Mouse (Mus musculus) left cerebral cortex, adult 8-10 months (tissue): ENCODE results near the gene Abi2. TPM values are rescaled to one million over a fixed set of nuclear protein-coding genes. Genes with fewer than 3 reads are reported as not detected.
"Not testable (repeated sequence)": the region's sequence is repeated elsewhere in the genome, so short reads cannot be mapped to it uniquely, and the experiment has no call there.

Experiments used
- DNase-seq, 2 experiments: peaks; one replicate each; pipeline ENCODE4 v3.0.0; 2022; ENCODE audit warnings: low spot score in 2 of 2
- total RNA-seq, 4 experiments: library from RNA; stranded (reverse); gene quantifications; 2 replicates each; pipeline ENCODE4 v1.2.4; 2022

The Abi2 gene
- total RNA-seq, result 100 to 1,000 TPM; 362 to 403 (median 394) TPM

- DNase-seq, result peak; percentile 77 to 89
Observed at GRCm38 (mm10) chr1:60409168-60409828, at the start of gene Abi2. Gene Abi2 (plus strand): TSS chr1:60409619.

- DNase-seq, result no peak
Observed at GRCm38 (mm10) chr1:60361626-60362025, 47.8 kb upstream of the Abi2 start.

GRCm38 (mm10) chr1:60376556-60376955 is 32.9 kb upstream of the Abi2 start:
- no peak for DNase-seq

GRCm38 (mm10) chr1:60381910-60382309 is 27.5 kb upstream of the Abi2 start:
- no peak for DNase-seq

- DNase-seq, result no peak
Observed at GRCm38 (mm10) chr1:60404848-60405247, 4.6 kb upstream of the Abi2 start.

GRCm38 (mm10) chr1:60408501-60409167 is 785 bp upstream of the Abi2 start:
- DNase-seq, result no peak

GRCm38 (mm10) chr1:60409928-60410817 is 754 bp downstream of the Abi2 start:
- DNase-seq, result peak in 1 of 2 experiments; percentile 60

- no peak for DNase-seq
Observed at GRCm38 (mm10) chr1:60416724-60417123, 7.3 kb downstream of the Abi2 start.

- DNase-seq, result no peak
Observed at GRCm38 (mm10) chr1:60423882-60424281, 14.5 kb downstream of the Abi2 start.

- no peak for DNase-seq
Observed at GRCm38 (mm10) chr1:60428341-60428740, 18.9 kb downstream of the Abi2 start.

- no peak for DNase-seq
Observed at GRCm38 (mm10) chr1:60428932-60429331, 19.5 kb downstream of the Abi2 start.

- no peak for DNase-seq
Observed at GRCm38 (mm10) chr1:60431531-60431930, 22.1 kb downstream of the Abi2 start.

- DNase-seq, result no peak
Observed at GRCm38 (mm10) chr1:60432497-60432896, 23.1 kb downstream of the Abi2 start.

GRCm38 (mm10) chr1:60441438-60441837 is 32.0 kb downstream of the Abi2 start:
- DNase-seq, result not testable (repeated sequence)

GRCm38 (mm10) chr1:60447067-60447466 is 37.6 kb downstream of the Abi2 start:
- DNase-seq, result no peak

GRCm38 (mm10) chr1:60449896-60450295 is 40.5 kb downstream of the Abi2 start:
- DNase-seq, result no peak

GRCm38 (mm10) chr1:60460623-60461022 is 51.2 kb downstream of the Abi2 start:
- DNase-seq, result no peak

GRCm38 (mm10) chr1:60469491-60469890 is 60.1 kb downstream of the Abi2 start:
- DNase-seq, result no peak

- no peak for DNase-seq
Observed at GRCm38 (mm10) chr1:60470541-60470940, 61.1 kb downstream of the Abi2 start.

- DNase-seq, result no peak
Observed at GRCm38 (mm10) chr1:60481561-60481960, 72.1 kb downstream of the Abi2 start.

GRCm38 (mm10) chr1:60482881-60483280 is 73.5 kb downstream of the Abi2 start:
- DNase-seq, result no peak

- DNase-seq, result no peak
Observed at GRCm38 (mm10) chr1:60485649-60486048, 76.2 kb downstream of the Abi2 start.
